Mouse (Mus musculus): ENCODE results near the gene Fgfr2.

GRCm38 (mm10) chr7:132585695-132586491 is 537.3 kb downstream of the Fgfr2 start:
- no peak for TF ChIP-seq CTCF (IDR thresholded peaks at IDR 0.05; ENCODE audit: insufficient read depth, low read length)
- no peak for TF ChIP-seq POLR2A (IDR thresholded peaks at IDR 0.05; ENCODE audit: borderline replicate concordance, extremely low read depth, low read depth, low read length)
